Mouse (Mus musculus): ENCODE measurements around the gene Itga6. TPM values are rescaled to one million over a fixed set of nuclear protein-coding genes. Genes with fewer than 3 reads are reported as not detected.

Gene Itga6
- polyA plus RNA-seq, 1 experiment: 151 TPM

DNA sequence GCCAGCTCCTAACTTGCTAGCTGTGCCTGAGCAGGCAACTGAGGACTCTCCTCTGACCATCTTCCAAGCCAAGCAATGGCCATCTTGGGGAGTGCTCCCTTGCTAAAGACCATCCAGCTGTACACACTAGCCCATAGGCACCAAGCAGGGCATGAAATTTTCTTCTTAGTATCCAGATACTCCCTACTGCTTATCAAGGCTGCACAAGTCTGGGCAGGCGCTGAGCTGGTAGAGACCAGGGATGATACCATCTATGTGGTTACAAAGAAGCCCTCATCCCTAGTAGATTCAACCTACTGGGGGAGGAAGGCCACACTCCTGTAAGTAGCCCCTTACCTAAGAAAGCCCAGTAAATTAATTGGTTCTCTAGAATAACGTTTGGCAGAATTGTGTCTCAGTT lies 7.0 kb downstream of the Itga6 start:
- H3K4me3 ChIP-seq (ENCODE audit: low read depth, low read length): no peak overlapping the region
- no peaks in the 10 kb centered on the region for H3K27me3 ChIP-seq (ENCODE audit: control insufficient read depth, insufficient read depth, low read length, poor library complexity, severe bottlenecking)
- peak overlapping the region; percentile 30; the same call in 1 of the 2 replicates for H3K27ac ChIP-seq (ENCODE audit: insufficient read depth, low read length)
- peaks cover 2% of the 10 kb centered on the region for H3K4me1 ChIP-seq (ENCODE audit: control insufficient read depth, insufficient read depth, low read length)
- no peak overlapping the region for H3K9ac ChIP-seq (ENCODE audit: low read depth, poor library complexity, severe bottlenecking)
- no peak for TF ChIP-seq EP300 (IDR thresholded peaks at IDR 0.05; ENCODE audit: insufficient read depth, low read depth, low read length)
- TF ChIP-seq POLR2A (IDR thresholded peaks at IDR 0.05; ENCODE audit: insufficient read depth, low read length): no peak
- no peak for TF ChIP-seq CTCF (IDR thresholded peaks at IDR 0.05; ENCODE audit: low read depth, low read length)
- H3K9me3 ChIP-seq (replicated peaks; ENCODE audit: control insufficient read depth, insufficient read depth, low read length, poor library complexity, severe bottlenecking): no peaks in the 10 kb centered on the region
- no peaks in the 10 kb centered on the region for H3K36me3 ChIP-seq (ENCODE audit: control insufficient read depth, insufficient read depth, low read length, poor library complexity, severe bottlenecking)

DNA sequence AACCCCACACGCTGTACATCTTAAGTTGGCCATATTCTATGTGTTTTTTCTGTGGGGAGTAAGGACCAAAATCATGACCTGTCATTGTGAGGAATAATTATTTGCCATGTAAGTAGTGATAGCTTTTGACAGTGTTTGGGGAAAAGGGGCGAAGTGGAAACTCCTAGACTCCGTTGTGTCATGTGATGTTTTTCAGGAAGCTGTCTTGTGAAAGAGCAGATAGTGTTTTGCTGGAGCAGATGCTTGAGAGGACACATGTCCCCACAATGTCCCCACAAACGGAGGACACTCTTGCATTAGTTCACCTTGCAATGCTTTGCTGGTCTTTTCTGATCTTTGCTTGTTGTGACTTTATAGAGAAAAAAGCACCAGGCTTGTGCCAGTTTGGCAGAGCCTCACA lies 7.7 kb downstream of the Itga6 start:
- no peak overlapping the region for H3K27ac ChIP-seq (ENCODE audit: insufficient read depth, low read length)
- H3K9me3 ChIP-seq (replicated peaks; ENCODE audit: control insufficient read depth, insufficient read depth, low read length, poor library complexity, severe bottlenecking): no peaks in the 10 kb centered on the region
- H3K4me3 ChIP-seq (ENCODE audit: low read depth, low read length): no peak overlapping the region
- TF ChIP-seq POLR2A (IDR thresholded peaks at IDR 0.05; ENCODE audit: insufficient read depth, low read length) (no peak), CTCF (IDR thresholded peaks at IDR 0.05; ENCODE audit: low read depth, low read length) (no peak), EP300 (IDR thresholded peaks at IDR 0.05; ENCODE audit: insufficient read depth, low read depth, low read length) (no peak)
- H3K36me3 ChIP-seq (ENCODE audit: control insufficient read depth, insufficient read depth, low read length, poor library complexity, severe bottlenecking): no peaks in the 10 kb centered on the region
- H3K27me3 ChIP-seq (ENCODE audit: control insufficient read depth, insufficient read depth, low read length, poor library complexity, severe bottlenecking): no peaks in the 10 kb centered on the region
- H3K4me1 ChIP-seq (ENCODE audit: control insufficient read depth, insufficient read depth, low read length): peaks cover 2% of the 10 kb centered on the region
- no peak overlapping the region for H3K9ac ChIP-seq (ENCODE audit: low read depth, poor library complexity, severe bottlenecking)

DNA sequence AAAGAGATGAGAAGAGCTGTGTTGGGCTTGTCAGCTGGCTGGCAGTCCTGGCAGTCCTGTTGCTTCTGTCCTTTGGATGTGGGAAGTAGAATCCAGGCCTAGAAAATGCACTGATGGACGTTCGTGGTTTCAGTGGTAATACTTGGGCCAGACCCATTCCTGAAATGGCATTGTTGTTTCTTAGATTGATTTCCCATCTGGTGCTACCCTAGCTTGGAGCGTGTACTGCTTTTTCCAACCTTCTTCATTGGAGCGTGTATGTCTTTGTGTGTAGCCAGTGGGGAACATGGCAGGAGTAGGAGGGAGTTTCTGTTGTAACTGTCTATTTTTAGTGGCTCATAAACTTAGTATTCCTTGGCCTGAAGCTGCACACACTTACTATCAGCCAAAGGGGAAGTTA lies 10.3 kb downstream of the Itga6 start:
- no peaks in the 10 kb centered on the region for H3K27me3 ChIP-seq (ENCODE audit: control insufficient read depth, insufficient read depth, low read length, poor library complexity, severe bottlenecking)
- no peak overlapping the region for H3K9ac ChIP-seq (ENCODE audit: low read depth, poor library complexity, severe bottlenecking)
- TF ChIP-seq EP300 (IDR thresholded peaks at IDR 0.05; ENCODE audit: insufficient read depth, low read depth, low read length): no peak
- no peak for TF ChIP-seq CTCF (IDR thresholded peaks at IDR 0.05; ENCODE audit: low read depth, low read length)
- no peak for TF ChIP-seq POLR2A (IDR thresholded peaks at IDR 0.05; ENCODE audit: insufficient read depth, low read length)
- no peak overlapping the region for H3K4me3 ChIP-seq (ENCODE audit: low read depth, low read length)
- no peaks in the 10 kb centered on the region for H3K36me3 ChIP-seq (ENCODE audit: control insufficient read depth, insufficient read depth, low read length, poor library complexity, severe bottlenecking)
- H3K9me3 ChIP-seq (replicated peaks; ENCODE audit: control insufficient read depth, insufficient read depth, low read length, poor library complexity, severe bottlenecking): no peaks in the 10 kb centered on the region
- H3K27ac ChIP-seq (ENCODE audit: insufficient read depth, low read length): no peak overlapping the region
- H3K4me1 ChIP-seq (ENCODE audit: control insufficient read depth, insufficient read depth, low read length): peaks cover 2% of the 10 kb centered on the region

DNA sequence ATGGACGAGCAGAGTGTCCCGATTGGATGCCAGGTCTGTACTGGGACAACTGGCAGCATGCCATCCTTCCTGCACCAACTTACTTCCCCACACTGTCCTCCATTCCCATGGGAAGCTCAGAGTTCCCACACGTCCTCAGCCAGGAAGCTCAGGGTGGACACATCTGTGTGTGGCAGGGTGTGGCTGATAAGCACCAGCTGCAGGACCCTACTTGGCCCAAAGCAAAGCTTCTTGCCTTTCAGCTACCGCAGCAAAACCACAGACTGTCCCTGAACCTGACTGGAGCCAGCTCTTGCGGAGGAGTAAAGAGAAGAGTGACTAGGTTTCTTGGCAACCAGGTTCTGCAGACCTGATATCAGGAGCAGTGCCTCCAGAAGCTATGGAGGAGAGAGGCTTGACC lies 11.7 kb downstream of the Itga6 start:
- no peak for TF ChIP-seq EP300 (IDR thresholded peaks at IDR 0.05; ENCODE audit: insufficient read depth, low read depth, low read length)
- no peak for TF ChIP-seq CTCF (IDR thresholded peaks at IDR 0.05; ENCODE audit: low read depth, low read length)
- TF ChIP-seq POLR2A (IDR thresholded peaks at IDR 0.05; ENCODE audit: insufficient read depth, low read length): no peak
- no peaks in the 10 kb centered on the region for H3K9me3 ChIP-seq (replicated peaks; ENCODE audit: control insufficient read depth, insufficient read depth, low read length, poor library complexity, severe bottlenecking)
- no peaks in the 10 kb centered on the region for H3K27me3 ChIP-seq (ENCODE audit: control insufficient read depth, insufficient read depth, low read length, poor library complexity, severe bottlenecking)

DNA sequence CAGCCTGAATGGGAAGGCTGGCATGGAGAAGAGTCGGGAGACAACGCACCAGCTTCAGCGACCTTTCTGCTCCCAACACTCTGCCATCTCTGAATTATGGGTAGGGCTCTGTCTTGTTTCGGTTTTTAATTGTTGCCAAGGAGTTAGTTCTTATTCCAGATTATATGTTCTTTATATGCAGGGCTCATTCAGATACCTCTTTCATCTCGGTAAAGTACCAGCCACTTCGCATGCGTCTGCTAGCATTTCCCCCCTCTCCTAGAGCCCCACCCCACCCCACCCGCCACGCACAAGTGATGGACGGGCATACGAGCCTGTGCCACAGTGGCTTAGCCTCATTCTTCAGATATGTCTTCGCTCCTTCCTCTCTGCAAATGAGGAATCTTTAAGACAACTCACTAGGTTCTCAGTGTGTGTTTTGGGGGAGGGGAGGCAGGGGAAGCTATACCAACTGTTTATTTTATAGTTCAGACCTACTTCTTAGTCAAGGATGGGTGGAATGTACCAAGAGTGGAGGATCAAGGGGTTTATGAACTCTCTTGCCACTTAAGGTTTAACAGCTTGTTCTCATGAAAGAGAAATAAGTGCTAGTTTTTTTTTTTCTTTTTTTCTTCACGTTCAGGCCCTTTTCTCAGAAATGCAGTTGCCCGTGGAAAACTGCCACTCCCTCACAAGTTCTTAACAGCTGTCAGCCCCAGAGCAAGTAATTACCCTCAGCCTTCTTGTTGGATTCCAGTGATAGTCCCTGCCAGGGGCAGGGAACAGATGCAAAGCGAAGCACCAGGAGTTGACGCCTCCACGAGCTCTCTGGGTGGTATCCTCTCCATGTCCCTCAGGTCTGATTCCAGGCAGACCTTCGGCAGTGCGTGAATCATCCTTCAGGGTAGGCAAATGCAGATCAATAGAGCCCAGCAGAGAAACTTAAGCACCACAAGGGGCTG lies 13.4 kb downstream of the Itga6 start:
- no peak overlapping the region for H3K27ac ChIP-seq (ENCODE audit: insufficient read depth, low read length)
- no peaks in the 10 kb centered on the region for H3K9me3 ChIP-seq (replicated peaks; ENCODE audit: control insufficient read depth, insufficient read depth, low read length, poor library complexity, severe bottlenecking)
- H3K9ac ChIP-seq (ENCODE audit: low read depth, poor library complexity, severe bottlenecking): no peak overlapping the region
- no peak for TF ChIP-seq EP300 (IDR thresholded peaks at IDR 0.05; ENCODE audit: insufficient read depth, low read depth, low read length)
- TF ChIP-seq POLR2A (IDR thresholded peaks at IDR 0.05; ENCODE audit: insufficient read depth, low read length): no peak
- TF ChIP-seq CTCF (IDR thresholded peaks at IDR 0.05; ENCODE audit: low read depth, low read length): no peak
- H3K4me3 ChIP-seq (ENCODE audit: low read depth, low read length): no peak overlapping the region
- no peaks in the 10 kb centered on the region for H3K27me3 ChIP-seq (ENCODE audit: control insufficient read depth, insufficient read depth, low read length, poor library complexity, severe bottlenecking)
- no peaks in the 10 kb centered on the region for H3K4me1 ChIP-seq (ENCODE audit: control insufficient read depth, insufficient read depth, low read length)
- H3K36me3 ChIP-seq (ENCODE audit: control insufficient read depth, insufficient read depth, low read length, poor library complexity, severe bottlenecking): no peaks in the 10 kb centered on the region

More for the DNA sequence above, 11.7 kb downstream of the Itga6 start:
- Histone ChIP-seq H3K9ac (ENCODE audit: low read depth, poor library complexity, severe bottlenecking) (no peak overlapping the region), H3K27ac (ENCODE audit: insufficient read depth, low read length) (no peak overlapping the region), H3K36me3 (ENCODE audit: control insufficient read depth, insufficient read depth, low read length, poor library complexity, severe bottlenecking) (no peaks in the 10 kb centered on the region), H3K4me3 (ENCODE audit: low read depth, low read length) (no peak overlapping the region), H3K4me1 (ENCODE audit: control insufficient read depth, insufficient read depth, low read length) (peaks cover 2% of the 10 kb centered on the region)

DNA sequence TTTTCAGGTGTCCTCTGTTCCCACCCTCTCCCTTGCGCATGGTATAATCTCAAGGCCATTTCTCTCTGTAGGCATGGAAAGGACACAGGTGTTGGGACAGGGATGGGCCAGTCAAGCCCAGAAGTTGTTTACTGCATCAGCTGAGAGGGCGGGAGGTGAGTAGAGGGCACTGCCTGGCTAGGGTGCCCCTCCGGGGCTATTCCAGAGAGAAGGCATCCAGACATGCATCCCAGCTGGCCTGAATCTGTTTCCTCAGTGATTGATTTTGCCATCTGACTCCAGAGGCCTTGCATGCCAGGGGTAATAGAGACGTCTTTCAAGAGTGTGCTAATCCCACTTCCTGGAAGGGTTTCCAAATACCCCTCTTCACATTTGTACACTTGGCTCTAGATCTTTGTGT lies 14.7 kb downstream of the Itga6 start:
- no peak for TF ChIP-seq EP300 (IDR thresholded peaks at IDR 0.05; ENCODE audit: insufficient read depth, low read depth, low read length)
- TF ChIP-seq POLR2A (IDR thresholded peaks at IDR 0.05; ENCODE audit: insufficient read depth, low read length): no peak
- no peak for TF ChIP-seq CTCF (IDR thresholded peaks at IDR 0.05; ENCODE audit: low read depth, low read length)
- Histone ChIP-seq H3K4me3 (ENCODE audit: low read depth, low read length) (no peak overlapping the region), H3K27ac (ENCODE audit: insufficient read depth, low read length) (no peak overlapping the region), H3K36me3 (ENCODE audit: control insufficient read depth, insufficient read depth, low read length, poor library complexity, severe bottlenecking) (no peaks in the 10 kb centered on the region), H3K9me3 (replicated peaks; ENCODE audit: control insufficient read depth, insufficient read depth, low read length, poor library complexity, severe bottlenecking) (no peaks in the 10 kb centered on the region), H3K4me1 (ENCODE audit: control insufficient read depth, insufficient read depth, low read length) (no peaks in the 10 kb centered on the region), H3K27me3 (ENCODE audit: control insufficient read depth, insufficient read depth, low read length, poor library complexity, severe bottlenecking) (no peaks in the 10 kb centered on the region), H3K9ac (ENCODE audit: low read depth, poor library complexity, severe bottlenecking) (no peak overlapping the region)
